Mouse (Mus musculus) ovary, adult 18-20 months (tissue): Measurements from ENCODE around the gene Pskh1.
A peak's percentile ranks its signal among the peaks of the same experiment; 100 is the strongest.

ENCODE experiments used
- DNase-seq: peaks from one replicate; pipeline ENCODE4 v3.0.0; 2022; ENCODE audit warnings: low spot score, mixed read lengths

Gene Pskh1

DNA sequence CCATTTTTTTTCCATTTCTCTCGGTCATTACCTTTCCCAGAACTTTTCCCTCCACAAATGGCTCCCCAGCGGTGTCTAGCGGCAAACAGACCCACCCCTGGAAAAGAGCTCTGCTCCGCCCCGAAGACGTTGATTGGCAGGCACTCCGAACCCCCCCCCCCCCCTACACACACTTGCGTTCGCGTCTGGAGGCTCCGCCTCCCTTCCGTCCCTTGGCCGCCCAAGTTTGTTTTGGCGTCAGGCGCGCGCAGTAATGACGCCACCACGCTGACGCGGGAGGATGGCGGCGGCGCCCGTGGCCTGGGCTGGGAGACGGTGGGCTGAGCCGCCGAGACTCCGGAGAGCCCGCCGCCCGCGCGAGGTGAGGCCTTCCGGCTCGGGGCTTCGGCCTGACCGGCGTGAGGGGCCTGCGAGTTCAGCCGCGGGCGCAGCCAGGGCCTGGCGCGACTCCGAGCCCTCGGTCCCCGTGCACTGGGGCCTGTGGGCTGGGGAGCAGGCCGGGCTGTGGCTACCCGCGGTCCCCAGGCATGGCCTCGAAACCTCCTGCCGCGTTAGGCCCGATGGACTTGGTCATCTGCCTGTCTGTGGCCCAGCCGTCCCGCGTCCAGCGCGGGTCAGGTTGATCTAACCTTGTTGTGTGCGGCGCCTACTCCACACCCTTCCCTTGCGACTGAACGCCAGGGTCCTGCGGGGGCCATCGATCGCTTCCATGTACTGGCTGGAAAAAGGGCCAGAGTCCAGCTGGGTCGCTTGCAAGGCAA, at the start of gene Pskh1:
Gene Pskh1 (plus strand): TSS at position 262 of the 761 bp plus-strand sequence.
- DNase-seq: peak; percentile 85

DNA sequence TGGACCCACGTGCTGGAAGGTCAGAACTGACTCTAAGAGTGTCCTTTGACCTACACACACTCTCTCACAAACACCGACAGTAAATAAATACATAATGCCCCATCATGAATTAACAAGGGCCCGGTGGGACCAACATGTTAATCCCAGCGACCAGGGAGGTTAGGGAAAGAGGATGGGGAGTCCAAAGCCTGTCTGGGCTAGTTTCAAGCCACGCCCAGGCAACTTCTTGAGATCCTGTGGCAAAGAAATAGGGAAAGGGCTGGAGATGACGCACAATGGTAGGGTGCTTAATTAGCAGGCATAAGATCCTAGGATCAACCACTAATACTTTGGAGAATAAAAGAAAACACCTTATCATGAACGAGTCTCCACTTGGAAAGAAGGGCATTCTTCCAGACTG, 49.6 kb upstream of the Pskh1 start:
- no peak for DNase-seq

DNA sequence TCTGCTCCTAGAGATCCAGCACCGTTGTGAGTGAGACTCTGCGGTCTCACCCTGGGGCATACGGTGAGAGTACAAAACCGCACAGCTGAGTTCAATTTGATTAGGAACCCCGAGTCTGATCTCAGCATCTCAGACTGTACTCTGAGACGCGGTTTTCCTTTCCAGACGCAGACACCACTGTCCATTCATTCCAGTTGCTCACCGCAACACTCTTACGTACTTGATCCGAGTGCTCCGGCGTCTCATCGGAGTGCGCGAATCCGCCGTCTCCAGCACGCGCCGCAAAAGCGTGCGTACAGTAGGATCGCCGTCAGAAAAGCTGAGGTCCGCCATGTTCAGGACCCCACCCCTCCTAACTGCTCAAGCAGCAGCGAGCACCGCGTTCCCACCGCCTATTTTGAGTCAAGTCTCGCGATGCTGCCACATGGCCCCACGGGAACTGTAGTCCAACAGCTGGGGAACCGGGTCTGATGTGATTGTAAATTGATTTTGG, 48.5 kb upstream of the Pskh1 start:
- peak; percentile 82 for DNase-seq

DNA sequence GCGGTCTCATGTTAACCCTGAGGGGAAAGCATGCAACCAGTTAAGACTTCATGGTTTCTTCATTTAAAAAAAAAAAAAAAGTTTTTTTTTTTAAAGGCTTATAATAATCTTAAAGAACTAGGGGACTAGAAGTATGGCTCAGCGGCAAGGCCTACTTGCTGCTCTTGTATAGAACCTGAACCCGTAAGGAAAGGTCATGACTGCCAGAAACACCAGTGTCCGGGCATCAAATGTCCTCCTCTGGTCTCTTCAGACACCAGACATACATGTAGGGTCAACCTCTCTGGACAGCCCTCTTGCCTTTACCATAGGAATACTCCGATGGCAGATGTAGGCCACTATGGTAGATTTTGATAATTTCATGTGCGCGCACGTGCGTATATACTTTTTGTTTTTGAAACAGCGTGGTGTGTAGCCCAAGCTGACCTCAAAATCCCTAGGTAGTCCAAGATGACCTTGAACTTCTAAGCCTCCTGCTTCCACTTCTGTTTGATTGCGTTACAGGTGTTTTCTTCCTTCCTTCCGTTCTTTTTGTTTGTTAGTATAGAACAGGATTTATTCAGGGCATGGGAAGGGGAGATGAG, 48.0 kb upstream of the Pskh1 start:
- DNase-seq: no peak

DNA sequence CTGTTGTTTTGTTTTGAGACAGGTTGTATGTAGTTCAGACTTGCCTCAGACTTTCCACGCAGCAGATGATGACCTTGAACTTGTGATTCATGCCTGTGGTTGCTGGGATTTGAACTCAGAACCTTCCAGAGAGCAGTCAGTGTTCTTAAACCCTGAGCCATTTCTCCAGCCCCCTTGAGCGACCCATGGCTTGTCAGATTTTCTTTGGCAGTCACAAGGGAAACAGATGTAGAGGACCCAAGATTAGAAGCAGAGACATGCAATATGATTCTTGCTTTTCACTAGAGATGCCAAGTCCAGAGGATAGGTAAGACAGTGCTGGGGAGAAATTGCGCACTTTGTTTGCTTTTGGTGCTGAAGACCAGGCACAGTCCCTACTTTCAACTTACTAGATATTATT, 47.1 kb upstream of the Pskh1 start, which contains the start of gene Cenpt:
Gene Cenpt (minus strand): TSS at position 101 of the 400 bp plus-strand sequence.
- no peak for DNase-seq

DNA sequence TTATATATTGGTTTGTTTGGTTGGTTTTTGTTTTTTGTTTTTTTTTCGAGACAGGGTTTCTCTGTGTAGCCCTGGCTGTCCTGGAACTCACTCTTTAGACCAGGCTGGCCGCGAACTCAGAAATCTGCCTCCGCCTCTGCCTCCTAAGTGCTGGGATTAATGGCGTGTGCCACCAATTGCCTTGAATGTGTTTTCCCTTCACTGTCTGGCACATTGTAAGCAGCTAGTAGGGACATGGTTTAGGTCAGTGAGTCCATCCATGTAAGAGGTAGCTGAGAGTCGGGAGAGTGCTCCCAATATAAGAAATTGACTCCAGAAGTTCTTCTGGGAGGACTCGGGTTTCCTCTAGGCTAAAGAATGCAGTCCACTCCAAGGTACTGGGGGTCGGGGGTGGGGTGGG, 45.9 kb upstream of the Pskh1 start:
- no peak for DNase-seq

DNA sequence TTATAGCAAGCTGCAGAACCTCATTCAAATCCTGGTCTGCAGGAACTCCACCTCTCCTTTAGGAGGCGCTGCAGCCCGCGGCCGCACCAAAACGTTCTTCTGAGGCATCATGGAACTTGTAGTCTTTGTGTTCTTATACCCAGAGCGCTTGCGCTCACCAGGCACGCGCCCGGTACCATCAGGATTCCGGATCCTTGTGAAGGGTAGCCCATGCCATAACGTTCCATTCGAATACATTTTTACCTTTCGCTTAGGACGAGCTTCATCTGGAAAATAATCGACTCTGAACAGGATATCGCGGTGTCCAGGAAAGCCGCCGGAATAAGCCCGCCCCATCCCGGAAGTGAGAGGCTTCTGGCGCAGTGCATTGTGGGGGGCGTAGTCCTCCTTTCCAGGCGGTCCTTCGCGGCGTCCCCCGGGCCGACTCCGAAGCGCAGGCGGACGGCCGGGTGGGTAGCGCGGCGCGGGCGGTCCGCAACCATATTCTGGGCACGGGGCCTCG, 45.5 kb upstream of the Pskh1 start, which contains the start of gene Thap11:
Gene Thap11 (plus strand): TSS at position 418 of the 502 bp plus-strand sequence.
- DNase-seq: peak; percentile 83

DNA sequence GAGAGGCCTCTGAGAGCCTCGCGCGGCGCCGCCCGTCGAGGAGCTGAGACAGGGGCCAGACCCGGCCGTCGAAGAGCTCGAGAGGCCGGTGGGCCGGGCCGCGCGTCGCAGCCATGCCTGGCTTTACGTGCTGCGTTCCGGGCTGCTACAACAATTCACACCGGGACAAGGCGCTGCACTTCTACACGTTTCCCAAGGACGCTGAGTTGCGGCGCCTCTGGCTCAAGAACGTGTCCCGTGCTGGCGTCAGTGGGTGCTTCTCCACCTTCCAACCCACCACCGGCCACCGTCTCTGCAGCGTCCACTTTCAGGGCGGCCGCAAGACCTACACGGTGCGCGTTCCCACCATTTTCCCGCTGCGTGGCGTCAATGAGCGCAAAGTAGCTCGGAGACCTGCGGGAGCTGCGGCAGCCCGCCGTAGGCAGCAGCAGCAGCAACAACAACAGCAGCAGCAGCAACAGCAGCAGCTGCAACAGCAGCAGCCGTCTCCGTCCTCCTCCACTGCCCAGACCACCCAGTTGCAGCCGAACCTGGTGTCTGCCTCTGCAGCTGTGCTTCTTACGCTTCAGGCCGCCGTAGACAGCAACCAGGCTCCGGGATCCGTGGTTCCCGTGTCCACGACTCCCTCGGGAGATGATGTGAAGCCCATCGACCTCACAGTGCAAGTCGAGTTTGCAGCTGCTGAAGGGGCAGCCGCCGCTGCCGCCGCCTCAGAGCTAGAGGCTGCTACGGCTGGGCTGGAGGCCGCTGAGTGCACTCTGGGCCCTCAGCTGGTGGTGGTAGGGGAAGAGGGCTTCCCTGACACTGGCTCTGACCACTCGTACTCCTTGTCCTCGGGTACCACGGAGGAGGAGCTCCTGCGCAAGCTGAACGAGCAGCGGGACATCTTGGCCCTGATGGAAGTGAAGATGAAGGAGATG, 44.7 kb upstream of the Pskh1 start:
- peak; percentile 32 for DNase-seq

DNA sequence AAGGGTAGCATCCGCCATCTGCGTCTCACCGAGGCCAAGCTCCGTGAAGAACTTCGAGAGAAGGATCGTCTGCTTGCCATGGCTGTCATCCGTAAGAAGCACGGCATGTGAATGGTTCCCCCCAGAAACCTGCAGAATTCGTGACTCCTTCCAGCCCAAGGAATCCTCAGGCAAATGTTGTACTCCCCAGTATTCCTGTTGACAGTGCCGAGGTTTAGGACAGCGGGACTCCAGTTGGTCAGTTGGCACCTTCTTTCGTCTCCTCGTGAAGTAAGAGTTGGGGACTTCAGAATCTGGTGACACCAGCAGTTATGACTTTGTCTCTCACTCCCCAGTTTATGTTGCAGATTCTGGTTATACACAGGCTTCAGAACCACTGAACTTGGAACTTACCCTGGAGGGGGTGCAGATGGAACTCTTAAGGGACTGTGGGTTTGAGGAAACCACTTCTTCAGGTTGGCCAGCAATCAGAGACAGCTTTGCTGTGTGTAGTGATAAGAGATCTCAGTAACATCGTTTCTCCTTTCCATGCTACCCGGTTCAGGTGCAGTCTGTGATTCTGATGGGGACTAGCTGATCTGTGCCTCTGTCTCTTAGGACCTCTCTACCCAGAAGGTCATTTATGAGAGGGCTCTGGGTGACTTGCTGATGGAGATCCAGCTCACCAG, 43.9 kb upstream of the Pskh1 start:
- DNase-seq: no peak

DNA sequence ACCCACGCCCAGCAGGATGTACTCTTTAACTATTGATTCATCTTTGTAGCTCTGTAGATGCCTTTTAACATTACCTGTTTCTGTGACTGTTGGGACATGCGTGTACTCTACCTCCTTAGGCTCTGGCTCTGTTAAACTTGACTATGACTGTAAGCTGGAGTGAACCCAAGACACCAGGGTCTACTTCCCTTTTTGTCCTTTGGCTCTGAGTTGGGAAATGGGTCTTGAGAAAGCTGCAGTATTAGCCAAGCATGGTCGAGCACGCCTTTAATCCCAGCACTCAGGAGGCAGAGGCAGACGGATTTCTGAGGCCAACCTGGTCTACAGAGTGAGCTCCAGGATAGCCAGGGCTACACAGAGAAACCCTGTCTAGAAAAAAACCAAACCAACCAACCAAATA, 41.7 kb upstream of the Pskh1 start:
- DNase-seq: no peak

DNA sequence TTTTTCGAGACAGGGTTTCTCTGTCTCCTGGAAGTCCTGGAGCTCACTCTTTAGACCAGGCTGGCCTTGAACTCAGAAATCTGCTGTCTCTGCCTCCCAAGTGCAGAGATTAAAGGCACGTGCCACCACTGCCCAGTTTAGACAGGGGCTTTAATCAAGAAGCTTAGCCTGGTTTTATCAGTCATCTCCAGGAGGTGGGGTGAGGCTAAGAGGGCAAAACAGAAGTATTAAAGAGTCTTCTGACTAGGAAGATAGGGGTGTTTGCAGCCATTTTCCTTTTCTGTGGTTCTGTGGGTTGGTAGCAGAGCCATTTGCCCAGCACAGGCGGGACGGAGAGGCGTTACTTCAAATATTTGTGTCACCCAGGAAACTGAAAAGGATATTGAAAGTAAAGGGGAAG, 40.9 kb upstream of the Pskh1 start:
- no peak for DNase-seq

DNA sequence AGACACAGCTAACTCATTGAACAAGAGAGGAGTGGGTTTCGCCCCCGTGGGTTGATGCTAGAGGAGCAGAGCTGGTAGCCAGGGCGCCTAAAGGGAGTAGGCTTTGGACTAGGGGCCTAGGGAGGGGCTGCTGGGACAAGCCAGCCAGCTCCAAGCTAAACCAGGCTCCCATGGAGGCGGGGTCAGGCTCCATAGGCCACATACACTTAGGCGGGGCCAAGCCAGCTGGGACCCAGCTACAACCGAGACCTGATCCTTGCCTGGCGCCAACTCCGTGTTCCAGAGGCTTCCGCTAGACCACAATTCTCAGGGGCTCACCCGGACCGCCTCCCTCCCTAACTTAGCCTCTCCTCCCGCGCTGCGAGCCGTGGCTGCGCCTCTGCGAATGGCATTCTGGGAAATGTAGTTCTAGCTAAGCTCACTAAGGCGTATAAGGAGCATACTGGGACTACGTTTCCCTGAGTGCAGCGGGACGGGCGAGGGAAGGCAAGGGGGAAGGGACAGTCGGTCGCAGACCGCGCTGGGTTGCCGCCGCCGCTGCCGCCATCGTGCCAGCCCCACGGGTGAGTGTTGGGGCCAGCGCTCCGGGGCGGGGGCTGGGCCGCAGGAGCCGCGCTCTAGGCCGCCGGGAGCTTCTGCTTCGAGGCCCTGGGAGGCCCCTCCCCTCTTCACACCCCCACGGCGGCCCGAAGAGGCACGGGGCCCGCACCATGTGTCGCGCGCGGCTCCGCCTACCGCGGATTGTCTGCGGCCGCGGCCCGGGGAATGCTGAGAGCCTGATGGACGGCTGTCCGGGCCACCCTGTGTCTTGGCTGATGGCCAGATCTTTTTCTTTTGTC, 39.9 kb upstream of the Pskh1 start, which contains the start of gene Nutf2:
Gene Nutf2 (plus strand): TSS at position 438 of the 839 bp plus-strand sequence.
- DNase-seq: peak; percentile 99

DNA sequence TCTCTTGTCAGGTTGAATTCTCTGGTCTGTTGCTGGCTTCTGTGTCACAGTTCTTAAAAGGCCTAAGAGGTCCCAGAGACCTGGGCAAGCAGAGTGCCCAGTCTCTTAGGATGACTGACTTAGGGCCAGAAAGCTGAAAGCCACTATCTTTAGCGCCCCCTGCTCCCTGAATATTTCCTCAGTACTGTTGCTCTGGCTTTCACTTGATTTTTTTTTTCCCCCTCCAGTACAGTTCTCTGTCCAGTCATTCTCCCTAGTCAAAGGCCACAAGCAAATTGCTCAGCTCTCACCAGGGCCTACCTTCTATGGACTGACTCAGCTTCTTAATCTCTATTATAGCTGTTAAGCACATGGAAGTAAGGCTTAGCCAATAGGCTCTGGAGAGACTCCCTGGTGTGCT, 38.3 kb upstream of the Pskh1 start:
- no peak for DNase-seq

DNA sequence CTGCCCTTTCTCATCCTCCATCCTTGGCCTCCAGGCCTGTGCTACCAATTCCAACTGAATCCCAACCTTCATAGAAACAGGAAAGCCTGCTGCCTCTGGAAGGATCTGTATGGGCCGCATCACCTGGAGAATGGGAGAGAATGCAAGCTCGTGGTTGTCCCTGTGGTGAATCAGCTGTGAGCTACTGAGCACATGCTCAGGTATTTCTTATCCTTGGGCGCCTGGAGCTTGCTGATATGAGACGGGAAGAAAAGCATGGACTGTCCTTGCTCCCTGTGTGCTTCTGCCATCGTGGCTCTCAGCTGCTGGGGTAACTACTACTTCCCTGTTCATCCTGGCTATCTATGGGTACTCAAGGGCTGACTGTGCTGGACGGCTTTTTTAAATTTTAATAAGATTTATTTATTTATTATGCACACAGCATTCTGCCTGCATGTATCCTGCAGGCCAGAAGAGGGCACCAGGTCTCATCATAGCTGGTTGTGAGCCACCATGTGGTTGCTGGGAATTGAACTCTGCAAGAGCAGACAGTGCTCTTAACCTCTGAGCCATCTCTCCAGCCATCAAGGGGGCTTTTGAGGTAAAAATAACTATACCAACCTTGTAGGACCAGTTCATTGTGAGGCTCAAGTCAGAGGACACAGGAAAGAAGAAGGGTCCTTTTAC, 33.7 kb upstream of the Pskh1 start:
- DNase-seq: no peak

DNA sequence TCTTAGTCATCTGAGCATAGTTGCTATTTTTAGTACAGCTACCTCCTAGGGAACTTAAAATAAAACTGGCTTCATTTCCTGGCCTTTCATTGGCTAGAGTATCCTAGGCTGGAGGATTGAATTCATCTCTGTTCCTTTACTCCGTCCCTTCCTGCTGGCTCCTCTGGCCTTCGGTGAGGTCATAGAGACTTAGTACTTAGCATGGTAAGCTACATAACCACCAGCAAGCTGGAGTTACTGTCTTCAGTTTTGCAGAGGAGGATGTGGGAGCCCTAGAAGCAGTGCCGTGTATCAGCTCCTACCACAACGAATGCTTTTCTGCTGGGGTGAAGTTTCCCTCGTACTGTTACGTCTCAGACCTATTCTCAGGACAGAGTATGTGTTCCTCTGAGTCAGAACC, 25.9 kb upstream of the Pskh1 start:
- no peak for DNase-seq

DNA sequence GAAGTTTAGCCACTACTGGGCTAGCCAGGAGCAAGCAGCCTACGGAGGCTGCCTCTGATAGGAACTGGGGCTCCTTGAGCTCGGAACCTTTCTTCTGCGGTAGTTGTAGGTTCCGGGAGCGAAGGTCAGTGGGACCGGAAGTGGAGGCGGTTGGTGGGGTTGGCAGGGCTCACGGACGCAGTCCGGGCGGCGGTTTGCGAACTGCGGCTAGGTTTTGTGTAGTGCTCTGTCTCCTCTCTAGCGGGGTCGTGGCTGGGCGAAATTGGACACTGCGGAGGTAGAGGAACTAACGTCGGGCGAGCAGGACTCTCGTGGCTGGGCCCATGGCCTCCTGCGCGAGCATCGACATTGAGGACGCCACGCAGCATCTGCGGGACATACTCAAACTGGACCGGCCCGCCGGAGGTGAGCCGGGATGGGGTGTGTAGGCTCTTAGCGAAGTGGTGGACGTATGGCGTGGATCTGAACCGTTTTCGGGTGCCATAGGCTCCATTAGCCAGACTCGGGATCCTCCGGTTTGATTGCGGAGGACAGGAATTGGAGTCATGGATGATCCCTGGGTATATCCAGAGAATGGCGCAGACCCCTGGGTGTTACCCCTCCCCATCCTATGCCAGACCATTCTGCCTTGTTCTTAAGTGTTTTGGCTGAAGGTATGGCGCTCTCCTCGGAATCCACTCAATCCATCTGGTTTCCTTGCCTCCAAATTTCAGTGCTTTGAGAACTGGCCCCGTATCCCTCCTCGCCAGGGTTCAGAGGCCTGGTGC, 19.3 kb upstream of the Pskh1 start, which contains the start of gene Edc4:
Gene Edc4 (plus strand): TSS at position 128 of the 767 bp plus-strand sequence.
- DNase-seq: peak; percentile 58

DNA sequence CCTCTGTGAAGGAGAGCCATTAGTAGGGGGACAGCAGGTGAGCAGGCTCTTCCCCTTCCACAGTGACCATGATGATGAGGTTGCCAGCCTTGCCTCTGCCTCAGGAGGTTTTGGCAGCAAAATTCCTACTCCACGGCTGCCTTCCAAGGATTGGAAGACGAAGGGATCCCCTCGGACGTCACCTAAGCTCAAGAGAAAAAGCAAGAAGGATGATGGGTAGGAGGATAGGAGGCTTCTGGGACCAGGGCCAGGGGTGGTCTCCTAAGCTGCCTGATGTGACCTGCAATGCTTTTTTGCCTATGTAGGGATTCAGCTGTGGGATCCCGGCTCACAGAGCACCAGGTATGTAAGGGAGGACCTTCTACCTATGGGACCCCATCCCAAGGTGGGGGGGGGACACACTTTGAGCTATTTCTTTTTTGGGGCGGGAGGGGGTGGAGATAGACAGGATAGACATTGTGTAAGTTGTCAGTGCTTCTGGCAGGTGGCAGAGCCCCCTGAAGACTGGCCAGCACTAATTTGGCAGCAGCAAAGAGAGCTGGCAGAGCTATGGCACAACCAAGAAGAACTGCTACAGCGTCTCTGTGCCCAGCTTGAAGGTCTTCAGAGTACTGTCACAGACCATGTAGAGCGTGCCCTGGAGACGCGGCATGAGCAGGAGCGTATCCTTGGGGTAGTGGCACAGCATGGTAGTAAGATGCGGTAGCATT, 10.3 kb upstream of the Pskh1 start:
- DNase-seq: no peak

DNA sequence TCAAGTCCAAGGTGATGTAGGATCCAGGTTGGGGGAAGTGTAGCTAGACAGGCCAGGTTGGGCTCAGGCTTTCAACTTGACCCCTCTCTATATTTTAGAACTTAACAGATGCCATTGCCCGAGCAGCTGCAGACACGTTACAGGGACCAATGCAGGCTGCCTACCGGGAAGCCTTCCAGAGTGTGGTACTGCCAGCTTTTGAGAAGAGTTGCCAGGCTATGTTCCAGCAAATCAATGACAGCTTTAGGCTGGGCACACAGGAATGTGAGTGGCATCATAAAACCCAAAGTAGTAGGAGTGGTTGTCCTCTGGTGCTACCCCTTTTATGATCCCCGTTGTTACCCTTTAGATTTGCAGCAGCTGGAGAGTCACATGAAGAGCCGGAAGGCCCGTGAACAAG, 9.4 kb upstream of the Pskh1 start:
- DNase-seq: no peak

DNA sequence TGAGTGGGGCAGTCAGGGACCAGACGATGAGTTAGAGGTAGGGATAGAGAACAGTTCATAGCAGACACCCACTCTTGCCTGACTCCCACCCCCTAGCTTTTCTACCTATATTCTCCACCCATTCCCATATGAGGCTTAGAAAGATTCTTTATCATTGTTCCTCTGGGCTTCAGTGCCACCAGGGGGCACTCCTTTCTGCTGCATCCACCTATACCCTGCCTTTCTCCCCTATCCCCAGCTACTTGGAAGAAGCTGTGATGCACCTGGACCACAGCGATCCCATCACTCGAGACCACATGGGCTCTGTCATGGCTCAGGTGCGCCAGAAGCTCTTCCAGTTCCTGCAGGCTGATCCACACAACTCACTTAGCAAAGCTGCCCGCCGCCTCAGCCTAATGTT, 7.8 kb upstream of the Pskh1 start:
- DNase-seq: no peak
